Mouse (Mus musculus) ovary, adult 10 weeks (tissue): ENCODE measurements around the gene Mymk. TPM values are rescaled to one million over a fixed set of nuclear protein-coding genes. Genes with fewer than 3 reads are reported as not detected.

Experiments used
- polyA plus RNA-seq: library from polyadenylated mRNA; stranded (reverse); fragments of 350-450 nt; fragmentation: Illumina TruSeq; extraction: RNeasy Lipid Tissue Mini Kit (QIAGEN cat#74804); gene quantifications from one replicate; pipeline ENCODE4 v1.2.3, GENCODE M21; 2014

The Mymk gene
- polyA plus RNA-seq: not detected

DNA sequence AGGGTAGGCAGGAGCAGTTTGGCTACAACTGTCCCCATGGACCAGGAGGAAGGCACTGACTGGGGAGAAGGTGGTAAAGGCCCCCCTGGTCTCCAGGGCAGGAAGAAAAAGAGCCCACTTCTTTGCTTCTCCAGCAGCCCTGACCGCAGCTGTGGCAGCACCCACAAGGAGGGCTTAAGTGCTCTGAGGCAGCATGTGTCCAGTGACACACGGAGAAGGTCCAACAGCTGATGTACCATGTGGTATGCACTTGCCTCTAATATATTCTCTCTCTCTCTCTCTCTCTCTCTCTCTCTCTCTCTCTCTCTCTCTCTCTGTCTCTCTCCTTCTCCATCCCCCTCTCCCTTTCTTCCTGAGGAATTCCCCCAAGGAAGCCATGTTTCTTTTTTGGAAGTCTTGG is at the start of gene Mymk:
Gene Mymk, minus strand, starts transcription at position 202 of the 400 bp plus-strand sequence.

DNA sequence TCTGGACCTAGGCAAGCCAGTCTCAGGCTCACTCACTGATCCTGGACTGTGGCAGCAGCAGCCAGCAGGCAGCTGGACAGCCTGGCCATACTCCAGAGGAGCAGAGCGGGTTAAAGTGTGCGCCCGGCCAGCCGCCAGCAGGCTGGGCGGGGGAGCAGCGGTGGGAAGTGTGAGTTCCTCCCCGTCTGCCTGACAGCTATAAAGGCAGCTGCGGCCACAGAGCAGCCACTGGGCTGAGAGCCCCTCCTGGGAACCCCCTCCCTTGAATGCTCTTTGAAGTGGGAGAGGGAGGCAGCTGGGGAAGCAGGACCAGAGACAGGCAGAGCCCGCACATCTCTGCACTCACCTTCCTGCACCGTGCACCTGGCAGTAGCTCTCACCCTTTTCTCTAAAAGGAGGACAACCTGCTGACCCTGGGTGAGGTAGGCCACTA is 7.2 kb upstream of the Mymk start, which contains the start of gene Adamtsl2:
Gene Adamtsl2, plus strand, starts transcription at position 228 of the 433 bp plus-strand sequence.

DNA sequence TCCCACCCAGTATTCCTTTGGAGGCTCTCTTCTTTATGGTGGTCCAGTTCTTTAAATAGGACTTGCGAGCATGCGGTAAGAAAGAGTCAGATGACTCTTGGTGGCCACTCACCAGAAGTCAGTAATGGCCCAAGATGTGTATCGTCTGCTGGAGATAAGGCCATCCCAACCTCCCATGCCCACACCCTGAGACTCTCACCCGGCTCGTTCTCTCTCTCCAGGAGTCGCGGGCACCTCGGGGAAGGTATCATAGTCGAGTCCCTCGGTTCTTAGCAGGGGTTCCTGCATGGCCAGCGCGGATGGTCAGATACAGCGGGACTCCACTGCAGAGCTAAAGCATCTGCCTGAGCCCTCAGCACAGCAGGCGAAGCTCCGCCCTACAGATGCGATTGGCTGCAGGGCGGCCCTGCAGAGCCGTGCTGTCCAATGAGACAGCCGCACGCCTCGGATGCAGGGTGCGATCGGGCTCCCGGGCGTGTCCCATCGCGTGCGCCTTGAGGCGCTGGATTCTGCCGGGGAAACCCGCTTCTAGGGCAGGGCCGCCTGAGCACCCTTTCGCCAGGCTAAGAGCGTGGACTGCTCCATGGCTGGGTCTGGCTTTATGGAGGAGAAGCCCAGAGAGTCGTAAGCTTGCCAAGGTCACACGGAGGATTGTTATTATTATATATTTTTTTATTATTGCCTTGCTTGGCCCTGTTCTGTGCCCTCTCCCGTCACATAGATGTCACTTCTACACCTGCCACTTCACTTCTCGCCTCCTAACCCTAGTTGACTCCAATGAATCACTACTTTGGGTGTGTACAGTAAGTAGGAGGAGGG is 44.2 kb downstream of the Mymk start, which contains the start of gene Slc2a6:
Gene Slc2a6, minus strand, starts transcription at position 381 of the 819 bp plus-strand sequence.

Other genes starting within 250 kb of the Mymk start
- gene Abo, start 207.2 kb downstream of the Mymk start, polyA plus RNA-seq: not detected
- 12.8 TPM for gene Surf6, start 169.3 kb downstream of the Mymk start, polyA plus RNA-seq
- gene Med22, start 161.5 kb downstream of the Mymk start, polyA plus RNA-seq: 13.3 TPM
- gene Rpl7a, start 161.4 kb downstream of the Mymk start, polyA plus RNA-seq: 46.4 TPM
- gene Surf2, start 155.8 kb downstream of the Mymk start, polyA plus RNA-seq: 7.6 TPM
- gene Surf1, start 155.6 kb downstream of the Mymk start, polyA plus RNA-seq: 23.5 TPM
- gene Surf4, start 138.3 kb downstream of the Mymk start, polyA plus RNA-seq: 113 TPM
- not detected for gene Stkld1, start 138.1 kb downstream of the Mymk start, polyA plus RNA-seq
- gene Rexo4, start 107.8 kb downstream of the Mymk start, polyA plus RNA-seq: 45.4 TPM
- gene Adamts13, start 98.8 kb downstream of the Mymk start, polyA plus RNA-seq: not detected
- 19.5 TPM for gene Cacfd1, start 62.3 kb downstream of the Mymk start, polyA plus RNA-seq
- not detected for gene Slc2a6, start 44.2 kb downstream of the Mymk start, polyA plus RNA-seq
- 0.40 TPM for gene Adamtsl2, start 7.2 kb upstream of the Mymk start, polyA plus RNA-seq
- not detected for gene Fam163b, start 70.3 kb upstream of the Mymk start, polyA plus RNA-seq
- gene Dbh, start 93.1 kb upstream of the Mymk start, polyA plus RNA-seq: not detected
- gene Sardh, start 176.2 kb upstream of the Mymk start, polyA plus RNA-seq: 2.1 TPM